Mouse (Mus musculus): Measurements from ENCODE around the gene Dntt. TPM values are rescaled to one million over a fixed set of nuclear protein-coding genes. Genes with fewer than 3 reads are reported as not detected.

The Dntt gene
- polyA plus RNA-seq, 1 experiment from 2014 or later: not detected

- Histone ChIP-seq H3K4me3 (ENCODE audit: low read depth, low read length) (no peak overlapping the region), H3K27ac (ENCODE audit: low read depth, low read length) (no peak overlapping the region), H3K9me3 (ENCODE audit: control insufficient read depth, low read length) (no peaks in the 10 kb centered on the region), H3K27me3 (replicated peaks; ENCODE audit: control insufficient read depth, insufficient read depth, low read length) (no peaks in the 10 kb centered on the region), H3K4me2 (no peak overlapping the region), H3K4me1 (replicated peaks; ENCODE audit: control insufficient read depth, insufficient read depth, low read length) (no peaks in the 10 kb centered on the region), H3K9ac (ENCODE audit: low read depth, low read length) (no peak overlapping the region), H3K36me3 (ENCODE audit: control insufficient read depth, insufficient read depth, low read length) (no peaks in the 10 kb centered on the region)
- ATAC-seq (replicated peaks; ENCODE audit: low FRiP score) (no peak), DNase-seq (ENCODE audit: low spot score) (no peak)
- WGBS: 78% methylated on average over 5 of the region's 5 CpGs
Observed at GRCm38 (mm10) chr19:40993356-40993755, 35.7 kb upstream of the Dntt start.

- no peak within 1 kb of the TSS for H3K27ac ChIP-seq (ENCODE audit: low read depth, low read length)
- peak within 1 kb of the TSS; percentile 22; the same call in 1 of the 2 replicates for H3K4me2 ChIP-seq
- H3K9ac ChIP-seq (ENCODE audit: low read depth, low read length): no peak within 1 kb of the TSS
- no peaks in the 10 kb centered on the region for H3K36me3 ChIP-seq (ENCODE audit: control insufficient read depth, insufficient read depth, low read length)
- ATAC-seq (replicated peaks; ENCODE audit: low FRiP score) (no peak), DNase-seq (ENCODE audit: low spot score) (no peak)
- 45% methylated on average over 8 of the region's 8 CpGs for WGBS
- H3K4me1 ChIP-seq (replicated peaks; ENCODE audit: control insufficient read depth, insufficient read depth, low read length): peaks cover 4% of the 10 kb centered on the region
- H3K4me3 ChIP-seq (ENCODE audit: low read depth, low read length): no peak within 1 kb of the TSS
- H3K9me3 ChIP-seq (ENCODE audit: control insufficient read depth, low read length): no peaks in the 10 kb centered on the region
- no peaks in the 10 kb centered on the region for H3K27me3 ChIP-seq (replicated peaks; ENCODE audit: control insufficient read depth, insufficient read depth, low read length)
Observed at GRCm38 (mm10) chr19:40994057-40994585, 35.0 kb upstream of the Dntt start, which contains the start of gene Blnk. TSS of gene Blnk (minus strand) at chr19:40994535.

GRCm38 (mm10) chr19:40994911-40995310, 34.2 kb upstream of the Dntt start:
- no peaks in the 10 kb centered on the region for H3K36me3 ChIP-seq (ENCODE audit: control insufficient read depth, insufficient read depth, low read length)
- no peak overlapping the region for H3K4me2 ChIP-seq
- no peaks in the 10 kb centered on the region for H3K9me3 ChIP-seq (ENCODE audit: control insufficient read depth, low read length)
- 57% methylated on average over 7 of the region's 7 CpGs for WGBS
- no peaks in the 10 kb centered on the region for H3K27me3 ChIP-seq (replicated peaks; ENCODE audit: control insufficient read depth, insufficient read depth, low read length)
- DNase-seq (ENCODE audit: low spot score) (no peak), ATAC-seq (replicated peaks; ENCODE audit: low FRiP score) (no peak)
- H3K9ac ChIP-seq (ENCODE audit: low read depth, low read length): no peak overlapping the region
- no peak overlapping the region for H3K27ac ChIP-seq (ENCODE audit: low read depth, low read length)
- no peak overlapping the region for H3K4me3 ChIP-seq (ENCODE audit: low read depth, low read length)
- peaks cover 8% of the 10 kb centered on the region for H3K4me1 ChIP-seq (replicated peaks; ENCODE audit: control insufficient read depth, insufficient read depth, low read length)

- no peak overlapping the region for H3K9ac ChIP-seq (ENCODE audit: low read depth, low read length)
- ATAC-seq (replicated peaks; ENCODE audit: low FRiP score) (no peak), DNase-seq (ENCODE audit: low spot score) (no peak)
- H3K4me1 ChIP-seq (replicated peaks; ENCODE audit: control insufficient read depth, insufficient read depth, low read length): peaks cover 8% of the 10 kb centered on the region
- H3K9me3 ChIP-seq (ENCODE audit: control insufficient read depth, low read length): no peaks in the 10 kb centered on the region
- 52% methylated on average over 21 of the region's 21 CpGs for WGBS
- no peak overlapping the region for H3K27ac ChIP-seq (ENCODE audit: low read depth, low read length)
- H3K4me2 ChIP-seq: no peak overlapping the region
- H3K36me3 ChIP-seq (ENCODE audit: control insufficient read depth, insufficient read depth, low read length): no peaks in the 10 kb centered on the region
- no peaks in the 10 kb centered on the region for H3K27me3 ChIP-seq (replicated peaks; ENCODE audit: control insufficient read depth, insufficient read depth, low read length)
- no peak overlapping the region for H3K4me3 ChIP-seq (ENCODE audit: low read depth, low read length)
Observed at GRCm38 (mm10) chr19:40995449-40996401, 33.4 kb upstream of the Dntt start.

- DNase-seq (ENCODE audit: low spot score) (no peak), ATAC-seq (replicated peaks; ENCODE audit: low FRiP score) (no peak)
- no peak overlapping the region for H3K9ac ChIP-seq (ENCODE audit: low read depth, low read length)
- H3K4me1 ChIP-seq (replicated peaks; ENCODE audit: control insufficient read depth, insufficient read depth, low read length): peaks cover 8% of the 10 kb centered on the region
- WGBS: 88% methylated on average over 6 of the region's 6 CpGs
- no peaks in the 10 kb centered on the region for H3K27me3 ChIP-seq (replicated peaks; ENCODE audit: control insufficient read depth, insufficient read depth, low read length)
- no peak overlapping the region for H3K4me3 ChIP-seq (ENCODE audit: low read depth, low read length)
- H3K4me2 ChIP-seq: no peak overlapping the region
- H3K27ac ChIP-seq (ENCODE audit: low read depth, low read length): no peak overlapping the region
- H3K36me3 ChIP-seq (ENCODE audit: control insufficient read depth, insufficient read depth, low read length): no peaks in the 10 kb centered on the region
- no peaks in the 10 kb centered on the region for H3K9me3 ChIP-seq (ENCODE audit: control insufficient read depth, low read length)
Observed at GRCm38 (mm10) chr19:40996722-40997121, 32.4 kb upstream of the Dntt start.

DNA sequence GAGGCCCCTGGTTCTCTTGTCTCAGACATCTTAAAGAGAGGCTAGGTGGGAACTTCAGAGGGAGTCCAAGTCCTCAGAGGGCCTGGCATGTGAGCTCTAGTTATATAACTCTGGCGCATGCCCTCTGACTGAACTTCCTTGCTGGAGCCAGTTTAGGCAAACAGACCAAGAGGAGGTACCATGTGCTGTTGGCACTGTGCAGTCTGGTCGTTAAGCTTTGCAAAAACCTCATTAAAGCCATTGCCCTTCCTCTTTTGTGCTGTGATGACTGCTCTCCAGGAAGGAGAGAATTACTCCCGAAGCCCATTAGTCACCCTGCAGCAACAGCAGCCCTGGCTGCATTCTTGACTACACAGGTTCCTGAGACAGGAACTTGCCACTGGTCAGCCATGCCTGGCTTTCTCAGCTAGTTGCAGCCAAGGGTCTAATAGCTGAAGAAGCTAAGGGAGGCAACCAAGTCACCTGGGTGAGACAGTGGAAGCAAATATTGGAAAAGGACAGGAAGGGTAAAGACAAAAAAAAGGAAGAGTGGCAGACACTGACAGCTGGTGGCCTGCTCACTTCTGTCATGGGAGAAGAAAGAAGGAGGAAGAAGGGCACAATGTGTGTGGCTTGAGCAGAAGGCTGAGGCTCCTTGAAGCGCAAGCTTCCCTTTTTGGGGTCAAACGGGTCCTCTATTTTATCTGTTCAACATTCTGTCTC, 30.5 kb upstream of the Dntt start:
- Histone ChIP-seq H3K27ac (ENCODE audit: low read depth, low read length) (no peak overlapping the region), H3K9ac (ENCODE audit: low read depth, low read length) (no peak overlapping the region), H3K36me3 (ENCODE audit: control insufficient read depth, insufficient read depth, low read length) (no peaks in the 10 kb centered on the region), H3K4me1 (replicated peaks; ENCODE audit: control insufficient read depth, insufficient read depth, low read length) (peaks cover 8% of the 10 kb centered on the region), H3K27me3 (replicated peaks; ENCODE audit: control insufficient read depth, insufficient read depth, low read length) (no peaks in the 10 kb centered on the region), H3K9me3 (ENCODE audit: control insufficient read depth, low read length) (no peaks in the 10 kb centered on the region), H3K4me2 (no peak overlapping the region), H3K4me3 (ENCODE audit: low read depth, low read length) (no peak overlapping the region)
- no peak for DNase-seq (ENCODE audit: low spot score)
- 43% methylated on average over 5 of the region's 5 CpGs for WGBS
- ATAC-seq (replicated peaks; ENCODE audit: low FRiP score): no peak

GRCm38 (mm10) chr19:40999569-40999968, 29.5 kb upstream of the Dntt start:
- no peaks in the 10 kb centered on the region for H3K36me3 ChIP-seq (ENCODE audit: control insufficient read depth, insufficient read depth, low read length)
- no peak overlapping the region for H3K9ac ChIP-seq (ENCODE audit: low read depth, low read length)
- no peaks in the 10 kb centered on the region for H3K9me3 ChIP-seq (ENCODE audit: control insufficient read depth, low read length)
- H3K4me1 ChIP-seq (replicated peaks; ENCODE audit: control insufficient read depth, insufficient read depth, low read length): peaks cover 8% of the 10 kb centered on the region
- no peak overlapping the region for H3K4me3 ChIP-seq (ENCODE audit: low read depth, low read length)
- H3K27ac ChIP-seq (ENCODE audit: low read depth, low read length): no peak overlapping the region
- peak overlapping the region; percentile 7; the same call in 1 of the 2 replicates for H3K4me2 ChIP-seq
- ATAC-seq (replicated peaks; ENCODE audit: low FRiP score) (peak; percentile 92), DNase-seq (ENCODE audit: low spot score) (no peak)
- no peaks in the 10 kb centered on the region for H3K27me3 ChIP-seq (replicated peaks; ENCODE audit: control insufficient read depth, insufficient read depth, low read length)
- WGBS: 51% methylated on average over 3 of the region's 3 CpGs

DNA sequence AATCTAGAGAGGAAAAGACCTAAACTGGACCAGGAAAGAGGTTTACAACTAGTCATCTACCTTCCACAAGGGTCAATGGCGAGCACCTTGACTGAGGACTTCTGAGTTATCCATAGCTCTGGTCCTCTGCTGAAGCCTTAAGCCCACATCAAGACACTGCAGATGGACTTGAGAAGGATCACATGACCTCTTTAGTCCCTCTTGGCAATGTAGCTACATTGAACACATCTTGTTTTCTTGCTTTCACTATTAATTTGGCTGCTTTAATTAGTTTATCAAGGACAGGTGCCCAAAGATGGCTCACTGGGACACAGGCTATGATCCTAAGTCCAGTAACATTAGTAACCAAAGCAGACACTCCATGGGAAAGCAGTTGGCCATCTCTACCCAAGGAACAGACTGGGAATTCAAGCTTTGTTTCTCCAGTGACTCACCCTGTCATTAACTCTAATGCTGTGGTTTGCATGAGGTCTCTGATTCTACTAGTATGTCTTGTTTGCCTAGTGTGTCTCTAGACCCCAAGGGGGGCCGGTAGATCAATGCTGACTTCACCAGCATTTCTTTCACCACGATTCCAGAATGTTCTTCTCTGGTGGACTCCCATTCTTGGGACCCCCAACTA, 25.3 kb upstream of the Dntt start:
- no peaks in the 10 kb centered on the region for H3K36me3 ChIP-seq (ENCODE audit: control insufficient read depth, insufficient read depth, low read length)
- 80% methylated on average over 3 of the region's 3 CpGs for WGBS

More for the DNA sequence above, 25.3 kb upstream of the Dntt start:
- ATAC-seq (replicated peaks; ENCODE audit: low FRiP score): no peak
- peaks cover 7% of the 10 kb centered on the region for H3K4me1 ChIP-seq (replicated peaks; ENCODE audit: control insufficient read depth, insufficient read depth, low read length)
- H3K27ac ChIP-seq (ENCODE audit: low read depth, low read length): no peak overlapping the region
- H3K4me2 ChIP-seq: no peak overlapping the region
- H3K9ac ChIP-seq (ENCODE audit: low read depth, low read length): no peak overlapping the region
- no peaks in the 10 kb centered on the region for H3K9me3 ChIP-seq (ENCODE audit: control insufficient read depth, low read length)
- no peaks in the 10 kb centered on the region for H3K27me3 ChIP-seq (replicated peaks; ENCODE audit: control insufficient read depth, insufficient read depth, low read length)
- no peak for DNase-seq (ENCODE audit: low spot score)
- H3K4me3 ChIP-seq (ENCODE audit: low read depth, low read length): no peak overlapping the region
